Mouse (Mus musculus) c-Kit-positive CD71-positive TER-119-positive erythroid progenitor cells, embryonic 14.5 days (primary cell): Measurements from ENCODE around the gene Jmjd7.

Experiments
- DNase-seq: peaks from one replicate; pipeline ENCODE4 v3.0.0-alpha.2; 2013; ENCODE audit warnings: low spot score

The Jmjd7 gene

DNA sequence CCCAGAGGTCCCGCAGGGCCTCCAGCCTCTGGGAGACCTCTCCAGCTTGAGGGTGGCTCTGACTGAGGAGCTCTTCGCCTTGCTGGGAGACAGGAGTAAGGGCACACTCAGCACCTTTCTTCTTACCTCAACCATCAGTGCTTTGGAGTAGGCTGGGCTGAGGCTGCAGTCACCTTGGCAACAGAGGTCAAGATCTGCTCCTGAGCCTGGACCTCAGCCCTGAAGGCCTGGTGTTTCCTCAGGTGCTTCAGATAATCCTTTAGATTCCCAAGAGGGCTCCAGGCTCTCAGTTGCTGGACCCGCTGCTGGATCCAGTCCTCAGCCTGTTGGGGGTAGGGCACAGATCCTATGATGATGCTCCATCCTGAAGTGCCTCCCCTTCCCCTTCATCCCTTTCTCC lies 32.2 kb downstream of the Jmjd7 start:
- DNase-seq = no peak

DNA sequence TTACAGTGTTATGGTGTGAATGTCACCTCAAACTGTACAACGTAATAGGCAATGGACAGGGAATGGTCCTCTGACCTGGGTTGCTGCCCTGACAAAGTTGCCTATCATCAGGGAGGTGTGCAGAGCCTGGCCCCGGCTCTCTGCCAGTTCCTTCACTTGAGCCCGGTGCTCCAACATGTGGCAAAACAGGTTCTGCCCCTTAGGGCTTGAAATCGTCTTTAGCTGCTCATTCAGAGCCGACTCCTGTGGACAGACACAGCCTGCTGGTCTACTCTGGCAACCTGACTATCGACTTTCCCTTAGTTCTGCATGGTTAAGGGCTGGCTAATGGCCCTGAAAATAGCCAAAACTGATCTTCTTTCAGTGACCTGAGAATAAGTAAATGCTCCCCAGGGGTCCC lies 32.9 kb downstream of the Jmjd7 start:
- no peak for DNase-seq

DNA sequence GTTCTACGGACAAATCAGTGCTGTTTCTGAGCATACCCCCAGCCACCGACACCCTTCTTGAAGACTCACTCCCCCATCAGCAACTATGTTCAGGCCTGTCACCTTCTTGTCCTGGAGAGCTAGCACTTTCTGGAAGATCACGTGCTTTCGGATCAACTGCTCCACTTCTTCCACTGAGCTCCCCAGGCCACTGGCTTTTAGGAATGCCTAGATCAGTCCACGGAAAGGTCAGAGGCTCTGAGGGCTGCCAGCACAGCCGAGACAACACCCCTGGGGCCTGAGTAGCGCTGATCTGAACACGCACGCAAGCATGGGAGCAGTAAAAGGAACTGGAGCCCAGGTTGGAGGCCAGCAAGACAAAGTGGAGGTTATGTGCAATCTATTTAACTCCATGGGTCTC lies 33.4 kb downstream of the Jmjd7 start:
- DNase-seq = no peak

DNA sequence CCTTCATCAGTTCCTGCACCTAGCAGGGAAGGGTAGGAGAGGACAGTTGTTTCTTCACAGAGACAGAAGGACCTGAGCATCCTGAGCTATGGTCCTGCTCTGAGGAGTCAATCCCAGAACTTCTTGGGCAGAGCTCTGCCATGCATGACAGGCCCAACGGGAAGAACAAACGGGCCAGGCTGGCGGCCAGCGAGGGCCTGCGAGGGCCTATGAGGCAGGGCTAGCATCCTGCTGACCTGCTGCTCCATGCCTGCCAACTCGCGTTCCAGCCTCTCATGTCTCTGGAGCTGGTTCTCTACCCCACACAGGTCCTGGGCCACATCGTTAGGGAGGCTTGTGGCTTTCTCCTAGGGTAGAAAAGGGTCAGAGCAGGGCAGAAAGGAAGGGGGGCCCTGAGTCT lies 35.0 kb downstream of the Jmjd7 start:
- no peak for DNase-seq

DNA sequence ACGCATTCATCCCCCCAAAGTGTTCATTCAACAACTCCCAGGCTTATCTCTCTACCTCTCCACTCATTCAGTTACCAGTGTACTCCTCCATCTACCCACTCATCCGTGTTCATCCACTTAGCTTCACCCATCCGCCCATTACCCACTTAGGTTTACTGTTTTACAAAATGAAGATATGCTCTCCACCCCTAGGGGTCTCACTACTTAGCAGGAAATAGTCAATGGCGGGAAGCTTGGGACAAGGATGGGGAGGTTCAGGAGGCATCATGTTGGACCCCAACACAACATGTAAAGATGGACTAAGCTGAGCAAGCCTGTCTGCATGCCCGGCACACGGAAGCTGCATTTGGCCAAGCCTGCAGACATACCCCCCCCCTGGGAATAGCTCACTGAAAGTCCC lies 37.4 kb downstream of the Jmjd7 start:
- DNase-seq = no peak

DNA sequence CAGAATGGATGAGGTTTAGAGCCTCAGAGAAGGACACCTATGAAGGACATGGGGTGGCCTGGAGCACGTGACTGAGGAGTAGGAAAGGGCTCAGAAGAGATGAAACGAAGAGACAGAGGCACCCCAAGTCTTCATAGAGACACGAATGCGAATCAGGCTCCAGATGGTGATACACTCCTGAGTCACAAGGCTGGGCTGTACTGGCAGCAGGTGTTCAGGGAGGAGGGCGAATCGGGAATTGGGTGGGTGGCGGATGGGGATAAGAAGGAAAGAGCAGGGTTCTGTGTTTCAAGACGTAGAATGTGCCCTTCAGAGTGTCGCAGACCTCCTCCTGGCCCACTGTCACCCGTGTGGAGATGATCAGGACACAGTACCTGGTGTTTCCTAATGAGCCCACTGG lies 38.0 kb downstream of the Jmjd7 start:
- no peak for DNase-seq

DNA sequence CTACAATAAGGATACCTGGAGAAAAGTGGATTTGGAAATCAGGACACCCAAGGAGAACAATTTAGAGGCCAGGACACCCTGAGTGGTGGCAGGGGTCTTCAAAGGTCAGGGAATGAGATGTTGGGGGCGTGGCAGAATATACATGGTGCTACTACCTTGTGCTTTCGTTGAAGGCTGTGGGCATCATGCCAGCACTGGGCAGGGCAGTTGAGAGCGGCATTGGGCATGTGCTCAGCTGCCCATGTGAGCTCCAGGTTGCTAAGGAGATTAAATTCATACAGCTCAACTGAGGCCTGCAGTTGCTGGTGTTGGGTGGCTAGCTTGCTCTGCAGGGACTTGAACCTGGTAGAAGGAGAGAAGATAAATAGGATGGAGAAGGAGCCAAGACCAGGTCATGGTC lies 38.9 kb downstream of the Jmjd7 start:
- no peak for DNase-seq

DNA sequence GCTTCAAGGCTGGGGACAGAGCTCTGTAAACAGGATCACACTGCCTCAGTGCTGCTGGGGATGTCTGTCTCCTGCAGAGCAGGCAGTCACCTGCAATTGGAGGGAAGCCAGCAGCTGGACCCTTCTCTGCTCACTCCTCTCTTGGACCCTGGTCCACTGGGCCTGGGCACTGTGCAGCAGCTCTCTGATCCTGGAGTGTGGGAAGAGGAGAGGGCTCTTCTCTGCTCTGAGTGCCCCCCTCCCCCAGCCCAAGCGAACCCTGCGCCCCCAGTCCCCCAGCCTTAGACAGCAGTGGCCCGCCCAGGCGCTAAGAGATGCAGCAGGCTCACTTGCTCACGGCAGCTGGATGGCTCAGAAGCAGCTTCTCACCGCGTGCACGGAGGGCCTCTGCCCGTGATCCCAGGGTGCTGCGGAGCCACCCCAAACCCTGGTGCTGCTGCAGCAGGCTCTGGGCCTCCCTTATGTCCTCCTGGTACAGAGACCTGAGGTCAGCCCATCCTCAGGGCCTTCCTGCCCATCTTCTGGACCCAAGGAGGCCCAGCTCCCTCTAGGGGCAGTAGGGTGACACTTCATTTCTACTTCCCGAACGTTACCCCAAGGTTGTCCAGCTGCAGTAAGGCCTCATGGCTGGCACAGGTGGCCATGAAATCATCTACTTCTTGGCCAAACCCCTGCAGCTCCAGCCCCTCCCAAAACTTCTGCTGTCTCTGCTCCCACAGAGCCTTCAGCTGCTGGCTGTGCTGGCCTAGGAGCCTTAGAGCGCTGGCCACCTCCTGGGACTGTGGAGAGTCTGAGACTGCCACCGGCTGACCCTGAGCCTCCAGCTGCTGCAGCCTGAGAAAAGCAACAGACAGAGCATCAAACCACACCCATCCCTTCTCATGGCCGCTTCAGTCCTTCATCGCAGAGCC lies 41.5 kb downstream of the Jmjd7 start:
- no peak for DNase-seq

DNA sequence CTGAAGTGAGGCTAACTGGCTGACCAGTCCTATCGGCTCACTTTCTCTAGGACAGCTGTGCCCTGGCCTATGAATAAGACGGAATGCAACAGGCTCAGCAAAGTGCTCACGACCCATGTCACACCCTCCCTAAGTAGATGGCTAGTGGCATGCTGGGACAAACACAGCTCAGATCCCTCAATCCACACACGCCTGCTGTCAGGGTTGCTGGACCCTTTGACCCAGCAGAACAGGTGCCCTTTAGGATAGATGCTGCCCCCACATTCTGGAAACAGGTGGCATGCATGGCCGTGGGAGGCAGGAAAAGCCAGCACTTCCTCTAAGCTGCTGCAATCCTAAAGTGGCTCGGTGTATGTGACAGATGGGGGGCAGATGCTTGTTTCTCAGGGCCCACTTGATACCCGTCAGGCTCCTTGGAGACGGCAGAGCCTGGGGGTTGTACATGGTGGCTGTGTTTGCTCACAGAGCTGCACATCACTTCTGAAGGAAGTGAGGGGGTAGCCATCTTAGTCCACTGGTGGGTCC lies 42.2 kb downstream of the Jmjd7 start:
- DNase-seq = no peak

DNA sequence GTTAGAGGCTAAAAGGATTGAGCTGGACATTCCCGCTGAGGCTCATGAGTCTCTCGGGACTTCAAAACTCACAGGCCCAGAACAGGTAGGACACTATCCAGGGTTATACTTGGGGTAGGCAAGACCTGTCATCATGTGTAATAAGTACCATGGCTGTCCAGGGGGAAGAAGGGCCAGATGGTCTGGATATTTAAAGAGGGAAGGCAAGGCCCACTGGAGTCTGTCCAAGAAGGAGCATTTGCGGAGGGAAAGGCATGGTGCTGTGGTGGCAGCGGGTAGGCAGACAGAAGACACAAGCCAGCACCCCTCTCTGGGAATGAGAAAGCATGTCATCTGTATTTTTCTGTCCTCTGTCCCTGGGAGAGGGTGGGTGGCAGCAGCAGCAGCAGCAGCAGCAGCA lies 46.8 kb downstream of the Jmjd7 start:
- DNase-seq = no peak

DNA sequence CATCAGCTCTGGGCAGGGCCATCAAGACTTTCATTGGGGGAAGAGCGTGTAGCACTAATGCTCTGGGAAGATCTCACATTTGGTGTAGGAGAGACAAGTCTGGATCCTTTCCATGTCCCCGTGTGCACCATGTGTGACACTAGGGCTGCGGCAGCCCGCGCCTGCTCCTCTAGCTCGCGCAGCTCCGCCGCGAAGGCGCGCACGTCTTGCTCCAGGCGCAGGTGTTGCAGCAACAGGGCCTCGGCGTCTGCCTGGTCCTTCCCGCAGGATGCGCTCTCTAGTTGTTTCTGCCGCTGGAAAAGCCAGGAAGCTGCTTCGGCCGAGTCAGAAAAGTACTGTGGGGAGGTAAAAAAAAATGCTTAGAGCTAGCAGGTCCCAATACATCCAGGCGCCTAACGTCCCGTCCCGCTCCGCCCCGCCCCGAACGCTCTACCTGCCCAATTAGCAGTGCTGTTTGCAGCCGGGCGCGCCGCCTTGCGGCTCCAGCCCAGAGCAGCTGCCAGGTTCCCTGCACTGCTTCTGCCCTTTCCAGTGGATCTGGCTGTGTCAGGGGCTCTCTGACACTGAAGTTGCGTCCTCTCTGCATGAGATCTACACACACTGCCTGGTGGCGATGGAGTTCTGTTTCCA lies 48.9 kb downstream of the Jmjd7 start:
- DNase-seq = no peak
